8 mouse cellular contexts compared by ENCODE assay signal in genomic region chr1:169934005-169934725, GRCm38 (mm10). TPM values are rescaled to one million over a fixed set of nuclear protein-coding genes. Genes with fewer than 3 reads are reported as not detected.
DNase-seq lines count a peak whose midpoint lies in the region; ATAC-seq and TF ChIP-seq lines count a peak whose summit lies in the region.

No protein-coding gene starts in this region.

- peak; percentile 34 for TF ChIP-seq CTCF in liver, adult 2 months (IDR thresholded peaks at IDR 0.05; ENCODE audit: low read depth, low read length)

- H3K4me3 ChIP-seq in liver, adult 2 months (ENCODE audit: insufficient read depth, low read depth, low read length): no peak overlapping the region
- no peak overlapping the region for H3K4me3 ChIP-seq in liver, embryonic 12.5 days
- H3K4me3 ChIP-seq in forebrain, embryonic 10.5 days: peak overlapping the region; percentile 7; the same call in 1 of the 2 replicates
- no peak overlapping the region for H3K4me3 ChIP-seq in hindbrain, embryonic 11.5 days (ENCODE audit: low read depth, low read length)
- peak overlapping the region; percentile 31 for H3K4me3 ChIP-seq in midbrain, embryonic 12.5 days

- no peak overlapping the region for H3K9ac ChIP-seq in liver, adult 2 months (ENCODE audit: low read depth, low read length)
- no peak overlapping the region for H3K9ac ChIP-seq in liver, embryonic 12.5 days
- H3K9ac ChIP-seq in hindbrain, embryonic 11.5 days (ENCODE audit: low read depth, low read length): peak overlapping the region; percentile 16; the same call in 1 of the 2 replicates
- no peak overlapping the region for H3K9ac ChIP-seq in midbrain, embryonic 12.5 days (replicated peaks)

- no peak overlapping the region for H3K4me2 ChIP-seq in liver, embryonic 12.5 days
- H3K4me2 ChIP-seq in hindbrain, embryonic 11.5 days (replicated peaks; ENCODE audit: low read depth, low read length): no peak overlapping the region; the same call in 1 of the 2 replicates
- peak overlapping the region; percentile 48 for H3K4me2 ChIP-seq in midbrain, embryonic 12.5 days (replicated peaks)

- no peaks in the 10 kb centered on the region for H3K79me2 ChIP-seq in liver, adult 2 months (ENCODE audit: control insufficient read depth, insufficient read depth, low read length)

- no peaks in the 10 kb centered on the region; the same call in 1 of the 2 replicates for H3K4me1 ChIP-seq in liver, adult 2 months (ENCODE audit: control insufficient read depth, insufficient read depth, low read length)
- H3K4me1 ChIP-seq in liver, embryonic 12.5 days: no peaks in the 10 kb centered on the region
- H3K4me1 ChIP-seq in forebrain, embryonic 10.5 days: peaks cover 15% of the 10 kb centered on the region
- no peaks in the 10 kb centered on the region for H3K4me1 ChIP-seq in hindbrain, embryonic 11.5 days (replicated peaks; ENCODE audit: control insufficient read depth, insufficient read depth, low read length)
- peaks cover 7% of the 10 kb centered on the region for H3K4me1 ChIP-seq in midbrain, embryonic 12.5 days

- DNase-seq in liver, adult 2 months (ENCODE audit: extremely low read depth, low read depth, low spot score): peak; percentile 49
- peak; percentile 51 for DNase-seq in brain, embryonic 18.5 days (ENCODE audit: low read depth, low spot score)
- peak; percentile 40 for DNase-seq in forebrain, embryonic 10.5 days (ENCODE audit: extremely low spot score, low spot score)
- peak; percentile 75 for DNase-seq in hindbrain, embryonic 11.5 days (ENCODE audit: low spot score)
- peak; percentile 32 to 52 for DNase-seq in layer of hippocampus, postnatal 36 days
- DNase-seq in telencephalon, adult 2 months (ENCODE audit: low read depth, low spot score): peak; percentile 69

- no peak for ATAC-seq in liver, embryonic 12.5 days
- peak; percentile 57 for ATAC-seq in hindbrain, embryonic 11.5 days (ENCODE audit: low FRiP score)
- peak; percentile 76 for ATAC-seq in midbrain, embryonic 12.5 days (ENCODE audit: low FRiP score, low read depth)

- H3K27me3 ChIP-seq in liver, adult 2 months (ENCODE audit: control insufficient read depth, insufficient read depth, low read length): no peaks in the 10 kb centered on the region
- H3K27me3 ChIP-seq in liver, embryonic 12.5 days (replicated peaks): no peaks in the 10 kb centered on the region
- no peaks in the 10 kb centered on the region for H3K27me3 ChIP-seq in forebrain, embryonic 10.5 days (ENCODE audit: poor library complexity, severe bottlenecking)
- no peaks in the 10 kb centered on the region for H3K27me3 ChIP-seq in hindbrain, embryonic 11.5 days (ENCODE audit: control insufficient read depth, insufficient read depth, low read length)
- H3K27me3 ChIP-seq in midbrain, embryonic 12.5 days: peaks cover 10% of the 10 kb centered on the region; the same call in 1 of the 2 replicates

- H3K27ac ChIP-seq in liver, adult 2 months (replicated peaks; ENCODE audit: insufficient read depth, low read depth, low read length): no peak overlapping the region
- no peak overlapping the region for H3K27ac ChIP-seq in liver, embryonic 12.5 days
- peak overlapping the region; percentile 44 for H3K27ac ChIP-seq in forebrain, embryonic 10.5 days
- no peak overlapping the region for H3K27ac ChIP-seq in hindbrain, embryonic 11.5 days (ENCODE audit: low read depth, low read length)
- H3K27ac ChIP-seq in midbrain, embryonic 12.5 days (replicated peaks): peak overlapping the region; percentile 54

- TF ChIP-seq POLR2A in liver, adult 2 months (IDR thresholded peaks at IDR 0.05; ENCODE audit: extremely low read depth, insufficient read depth, low read length): no peak

- no peaks in the 10 kb centered on the region for H3K9me3 ChIP-seq in liver, embryonic 12.5 days (replicated peaks)
- H3K9me3 ChIP-seq in forebrain, embryonic 10.5 days: no peaks in the 10 kb centered on the region
- no peaks in the 10 kb centered on the region for H3K9me3 ChIP-seq in hindbrain, embryonic 11.5 days (ENCODE audit: control insufficient read depth, low read length)
- H3K9me3 ChIP-seq in midbrain, embryonic 12.5 days: no peaks in the 10 kb centered on the region

- WGBS in liver, adult 2 months: 45% methylated on average over 16 of the region's 16 CpGs
- WGBS in liver, embryonic 12.5 days (ENCODE audit: insufficient replicate concordance): 45% methylated on average over 16 of the region's 16 CpGs
- WGBS in forebrain, embryonic 10.5 days: 55% methylated on average over 16 of the region's 16 CpGs
- WGBS in hindbrain, embryonic 11.5 days: 45% methylated on average over 16 of the region's 16 CpGs
- 30% methylated on average over 16 of the region's 16 CpGs for WGBS in midbrain, embryonic 12.5 days

- no peaks in the 10 kb centered on the region for H3K36me3 ChIP-seq in liver, adult 2 months (ENCODE audit: control insufficient read depth, insufficient read depth, low read length)
- no peaks in the 10 kb centered on the region for H3K36me3 ChIP-seq in liver, embryonic 12.5 days
- H3K36me3 ChIP-seq in forebrain, embryonic 10.5 days (replicated peaks): no peaks in the 10 kb centered on the region
- no peaks in the 10 kb centered on the region for H3K36me3 ChIP-seq in hindbrain, embryonic 11.5 days (ENCODE audit: control insufficient read depth, insufficient read depth, low read length)
- H3K36me3 ChIP-seq in midbrain, embryonic 12.5 days: no peaks in the 10 kb centered on the region

RNA-seq across cellular contexts. Expression of gene Ccdc190, which starts 5.7 kb away (rescaled TPM):
- not detected in 2 replicates for total RNA-seq in liver, adult 2 months (2014; rRNA removed)
- not detected in 2 replicates for polyA plus RNA-seq in liver, adult 2 months (2012; rRNA removed)
- not detected in 2 replicates for polyA plus RNA-seq in liver, embryonic 12.5 days (2016; fragmentation: Nextera tagmentation; extraction: Ambion mirVana)
- 0.23 and 0.53 TPM in 2 replicates for polyA plus RNA-seq in forebrain, embryonic 10.5 days (2016; fragmentation: Nextera tagmentation; extraction: Ambion mirVana)
- polyA plus RNA-seq in hindbrain, embryonic 11.5 days (2014; fragmentation: Nextera tagmentation; extraction: Ambion mirVana): 0.63 and 0.69 TPM in 2 replicates
- 10 to 100 TPM; 22.9 to 24.7 TPM for total RNA-seq in layer of hippocampus, postnatal 36 days (2021)
- 0.79 and 0.94 TPM in 2 replicates for polyA plus RNA-seq in midbrain, embryonic 12.5 days (2016; fragmentation: Nextera tagmentation; extraction: Ambion mirVana)

RNA-seq across cellular contexts. Expression of gene Hsd17b7, which starts 34.9 kb away (rescaled TPM):
- 34.8 and 41.3 TPM in 2 replicates for total RNA-seq in liver, adult 2 months (2014; rRNA removed)
- polyA plus RNA-seq in liver, adult 2 months (2012; rRNA removed): 22.1 and 24.7 TPM in 2 replicates
- 14.2 and 14.4 TPM in 2 replicates for polyA plus RNA-seq in liver, embryonic 12.5 days (2016; fragmentation: Nextera tagmentation; extraction: Ambion mirVana)
- 19.3 and 20.8 TPM in 2 replicates for polyA plus RNA-seq in forebrain, embryonic 10.5 days (2016; fragmentation: Nextera tagmentation; extraction: Ambion mirVana)
- 26.3 and 27.6 TPM in 2 replicates for polyA plus RNA-seq in hindbrain, embryonic 11.5 days (2014; fragmentation: Nextera tagmentation; extraction: Ambion mirVana)
- total RNA-seq in layer of hippocampus, postnatal 36 days (2021): 10 to 100 TPM; 15.0 to 15.4 TPM
- 26.9 and 27.3 TPM in 2 replicates for polyA plus RNA-seq in midbrain, embryonic 12.5 days (2016; fragmentation: Nextera tagmentation; extraction: Ambion mirVana)

Comparison
In these comparisons a context has a peak if more than half of its experiments do, and no peak if none do; other contexts are left out.
1. H3K27ac ChIP-seq: peak in forebrain, embryonic 10.5 days (single experiment) and midbrain, embryonic 12.5 days (single experiment); none in liver, adult 2 months (single experiment), liver, embryonic 12.5 days (single experiment) and hindbrain, embryonic 11.5 days (single experiment).
2. H3K4me3 ChIP-seq: peak in forebrain, embryonic 10.5 days (single experiment) and midbrain, embryonic 12.5 days (single experiment); none in liver, adult 2 months (single experiment), liver, embryonic 12.5 days (single experiment) and hindbrain, embryonic 11.5 days (single experiment).
3. Peak in every context shown above with its lines, with median percentiles within 50 percentile points of each other: DNase-seq.